Mouse (Mus musculus): ENCODE results near the gene Tap2. TPM values are rescaled to one million over a fixed set of nuclear protein-coding genes. Genes with fewer than 3 reads are reported as not detected.

The Tap2 gene
- polyA plus RNA-seq, 1 experiment from 2014 or later: 0.76 TPM

- ATAC-seq: peak; percentile 65
- Histone ChIP-seq H3K9ac (no peak overlapping the region), H3K4me1 (peaks cover 21% of the 10 kb centered on the region), H3K27ac (no peak overlapping the region), H3K4me3 (no peak overlapping the region), H3K9me3 (replicated peaks) (no peaks in the 10 kb centered on the region), H3K4me2 (no peak overlapping the region), H3K36me3 (ENCODE audit: poor library complexity, severe bottlenecking) (no peaks in the 10 kb centered on the region), H3K27me3 (peaks cover 33% of the 10 kb centered on the region)
- WGBS: 19% methylated on average over 4 of the region's 4 CpGs
These were observed 58.2 kb downstream of the Tap2 start for GRCm38 (mm10) chr17:34261502-34261901.

- no peak overlapping the region for H3K27ac ChIP-seq
- H3K4me3 ChIP-seq: peak overlapping the region; percentile 50
- H3K9ac ChIP-seq: peak overlapping the region; percentile 24
- 1% methylated on average over 8 of the region's 8 CpGs for WGBS
- ATAC-seq: peak; percentile 91
- H3K36me3 ChIP-seq (ENCODE audit: poor library complexity, severe bottlenecking): no peaks in the 10 kb centered on the region
- H3K4me2 ChIP-seq: peak overlapping the region; percentile 94
- H3K27me3 ChIP-seq: peaks cover 40% of the 10 kb centered on the region
- H3K4me1 ChIP-seq: peaks cover 21% of the 10 kb centered on the region
- H3K9me3 ChIP-seq (replicated peaks): no peaks in the 10 kb centered on the region
These were observed 59.7 kb downstream of the Tap2 start for GRCm38 (mm10) chr17:34263068-34263467.

GRCm38 (mm10) chr17:34263811-34264371 lies 60.6 kb downstream of the Tap2 start:
- H3K36me3 ChIP-seq (ENCODE audit: poor library complexity, severe bottlenecking): no peaks in the 10 kb centered on the region
- no peaks in the 10 kb centered on the region for H3K9me3 ChIP-seq (replicated peaks)
- H3K27ac ChIP-seq: no peak overlapping the region
- peaks cover 43% of the 10 kb centered on the region for H3K27me3 ChIP-seq
- H3K4me2 ChIP-seq: peak overlapping the region; percentile 94
- 4% methylated on average over 14 of the region's 14 CpGs for WGBS
- no peak overlapping the region; the same call in 1 of the 2 replicates for H3K9ac ChIP-seq
- peak overlapping the region; percentile 50 for H3K4me3 ChIP-seq
- ATAC-seq: no peak
- peaks cover 21% of the 10 kb centered on the region for H3K4me1 ChIP-seq

GRCm38 (mm10) chr17:34264452-34265351 lies 61.4 kb downstream of the Tap2 start:
- H3K4me3 ChIP-seq: peak overlapping the region; percentile 50
- no peak for ATAC-seq
- WGBS: under 1% methylated on average over 93 of the region's 93 CpGs
- H3K4me1 ChIP-seq: peaks cover 21% of the 10 kb centered on the region
- peak overlapping the region; percentile 65 for H3K9ac ChIP-seq
- H3K27ac ChIP-seq: no peak overlapping the region
- H3K36me3 ChIP-seq (ENCODE audit: poor library complexity, severe bottlenecking): no peaks in the 10 kb centered on the region
- H3K9me3 ChIP-seq (replicated peaks): no peaks in the 10 kb centered on the region
- peaks cover 43% of the 10 kb centered on the region for H3K27me3 ChIP-seq
- H3K4me2 ChIP-seq: peak overlapping the region; percentile 94

Other genes with a start within 250 kb of the Tap2 start
- gene Vps52, start 247.7 kb upstream of the Tap2 start, polyA plus RNA-seq (2015; fragmentation: Nextera tagmentation; extraction: Ambion mirVana): 58.6 and 61.4 TPM in 2 replicates
- gene Rps18, start 247.5 kb upstream of the Tap2 start, polyA plus RNA-seq (2015; fragmentation: Nextera tagmentation; extraction: Ambion mirVana): 1,165 and 1,184 TPM in 2 replicates
- gene H2-K1, start 203.2 kb upstream of the Tap2 start, polyA plus RNA-seq (2015; fragmentation: Nextera tagmentation; extraction: Ambion mirVana): 12.9 and 24.0 TPM in 2 replicates
- gene Ring1, start 178.8 kb upstream of the Tap2 start, polyA plus RNA-seq (2015; fragmentation: Nextera tagmentation; extraction: Ambion mirVana): 12.4 and 15.3 TPM in 2 replicates
- gene H2-Ke6, start 175.5 kb upstream of the Tap2 start, polyA plus RNA-seq (2015; fragmentation: Nextera tagmentation; extraction: Ambion mirVana): 76.0 and 88.0 TPM in 2 replicates
- 139 and 159 TPM in 2 replicates for gene Slc39a7, start 171.8 kb upstream of the Tap2 start, polyA plus RNA-seq (2015; fragmentation: Nextera tagmentation; extraction: Ambion mirVana)
- 52.6 and 57.1 TPM in 2 replicates for gene Rxrb, start 171.7 kb upstream of the Tap2 start, polyA plus RNA-seq (2015; fragmentation: Nextera tagmentation; extraction: Ambion mirVana)
- 0.80 and 1.3 TPM in 2 replicates for gene Col11a2, start 164.1 kb upstream of the Tap2 start, polyA plus RNA-seq (2015; fragmentation: Nextera tagmentation; extraction: Ambion mirVana)
- gene H2-Oa, start 111.2 kb upstream of the Tap2 start, polyA plus RNA-seq (2015; fragmentation: Nextera tagmentation; extraction: Ambion mirVana): not detected in 2 replicates
- 8.7 and 10.0 TPM in 2 replicates for gene H2-DMa, start 84.0 kb upstream of the Tap2 start, polyA plus RNA-seq (2015; fragmentation: Nextera tagmentation; extraction: Ambion mirVana)
- 124 and 125 TPM in 2 replicates for gene Brd2, start 80.9 kb upstream of the Tap2 start, polyA plus RNA-seq (2015; fragmentation: Nextera tagmentation; extraction: Ambion mirVana)
- 0.20 TPM in 1 of 2 replicates, not detected in the other for gene H2-DMb2, start 60.2 kb upstream of the Tap2 start, polyA plus RNA-seq (2015; fragmentation: Nextera tagmentation; extraction: Ambion mirVana)
- 0.20 TPM in 1 of 2 replicates, not detected in the other for gene H2-DMb1, start 50.5 kb upstream of the Tap2 start, polyA plus RNA-seq (2015; fragmentation: Nextera tagmentation; extraction: Ambion mirVana)
- gene Tap1, start 16.0 kb upstream of the Tap2 start, polyA plus RNA-seq (2015; fragmentation: Nextera tagmentation; extraction: Ambion mirVana): 0.84 and 0.94 TPM in 2 replicates
- gene Psmb9, start 15.8 kb upstream of the Tap2 start, polyA plus RNA-seq (2015; fragmentation: Nextera tagmentation; extraction: Ambion mirVana): 0.43 and 0.73 TPM in 2 replicates
- gene Psmb8, start 5.8 kb upstream of the Tap2 start, polyA plus RNA-seq (2015; fragmentation: Nextera tagmentation; extraction: Ambion mirVana): 0.65 and 1.6 TPM in 2 replicates
- not detected in 2 replicates for gene H2-Ob, start 35.4 kb downstream of the Tap2 start, polyA plus RNA-seq (2015; fragmentation: Nextera tagmentation; extraction: Ambion mirVana)
- 1.4 and 1.5 TPM in 2 replicates for gene H2-Ab1, start 54.2 kb downstream of the Tap2 start, polyA plus RNA-seq (2015; fragmentation: Nextera tagmentation; extraction: Ambion mirVana)
- 0.21 TPM in 1 of 2 replicates, not detected in the other for gene H2-Aa, start 84.3 kb downstream of the Tap2 start, polyA plus RNA-seq (2015; fragmentation: Nextera tagmentation; extraction: Ambion mirVana)
- gene H2-Eb1, start 102.3 kb downstream of the Tap2 start, polyA plus RNA-seq (2015; fragmentation: Nextera tagmentation; extraction: Ambion mirVana): 1.6 TPM in 2 replicates
- not detected in 2 replicates for gene H2-Eb2, start 122.1 kb downstream of the Tap2 start, polyA plus RNA-seq (2015; fragmentation: Nextera tagmentation; extraction: Ambion mirVana)
- not detected in 2 replicates for gene Btnl2, start 151.3 kb downstream of the Tap2 start, polyA plus RNA-seq (2015; fragmentation: Nextera tagmentation; extraction: Ambion mirVana)
- not detected in 2 replicates for gene Btnl1, start 173.6 kb downstream of the Tap2 start, polyA plus RNA-seq (2015; fragmentation: Nextera tagmentation; extraction: Ambion mirVana)
- gene BC051142, start 195.3 kb downstream of the Tap2 start, polyA plus RNA-seq (2015; fragmentation: Nextera tagmentation; extraction: Ambion mirVana): 2.4 and 2.6 TPM in 2 replicates

Data from forebrain, embryonic 13.5 days (tissue).